Mouse (Mus musculus) embryonic facial prominence, embryonic 13.5 days (tissue): Measurements from ENCODE around the gene Olfr582. TPM values are rescaled to one million over a fixed set of nuclear protein-coding genes. Genes with fewer than 3 reads are reported as not detected.

Experiments
- ATAC-seq: fragments of 200-750 bp; cut with Nextera tagmentation; 2 replicates; pipeline ENCODE4 v1.8.0; 2017; ENCODE audit warnings: low read depth; ENCODE audit not compliant: insufficient number of reproducible peaks, insufficient read depth, low FRiP score, low TSS enrichment
- H3K27ac ChIP-seq: fragments of 300-500 bp; sonication (generic); 2 replicates; pipeline ENCODE4 v1.5.1; 2015; ENCODE audit warnings: moderate library complexity, mild to moderate bottlenecking, inconsistent platforms
- H3K27me3 ChIP-seq: fragments of 300-500 bp; sonication (generic); 2 replicates; pipeline ENCODE4 v1.6.1; 2015; ENCODE audit warnings: mild to moderate bottlenecking, inconsistent platforms
- H3K36me3 ChIP-seq: fragments of 300-500 bp; sonication (generic); 2 replicates; pipeline ENCODE4 v1.6.1; 2015; ENCODE audit warnings: mild to moderate bottlenecking, inconsistent platforms
- H3K4me1 ChIP-seq: fragments of 300-500 bp; sonication (generic); 2 replicates; pipeline ENCODE4 v1.6.1; 2015; ENCODE audit warnings: inconsistent platforms
- H3K4me2 ChIP-seq: fragments of 300-500 bp; sonication (generic); 2 replicates; pipeline ENCODE4 v1.6.1; 2015; ENCODE audit warnings: moderate library complexity, mild to moderate bottlenecking, inconsistent platforms
- H3K4me3 ChIP-seq: fragments of 300-500 bp; sonication (generic); 2 replicates; pipeline ENCODE4 v1.5.1; 2015; ENCODE audit warnings: mild to moderate bottlenecking, inconsistent platforms
- H3K9ac ChIP-seq: fragments of 300-500 bp; sonication (generic); 2 replicates; pipeline ENCODE4 v1.6.1; 2015; ENCODE audit warnings: mild to moderate bottlenecking, inconsistent platforms
- H3K9me3 ChIP-seq: fragments of 300-500 bp; sonication (generic); 2 replicates; pipeline ENCODE4 v1.6.1; 2016; ENCODE audit warnings: inconsistent platforms
- WGBS: fragments of 180-500 bp; shearing (Covaris S2); methylation state at CpG from one replicate; pipeline ENCODE4 v1.1.7; 2015; ENCODE audit warnings: mixed read lengths; 5-methylcytosine and 5-hydroxymethylcytosine counted together
- polyA plus RNA-seq: library from polyadenylated mRNA; unstranded; fragments of >200 nt; fragmentation: Nextera tagmentation; extraction: Ambion mirVana; gene quantifications from 2 replicates; pipeline ENCODE4 v1.2.1, GENCODE M21; 2015

The Olfr582 gene
- polyA plus RNA-seq = not detected in 2 replicates

DNA sequence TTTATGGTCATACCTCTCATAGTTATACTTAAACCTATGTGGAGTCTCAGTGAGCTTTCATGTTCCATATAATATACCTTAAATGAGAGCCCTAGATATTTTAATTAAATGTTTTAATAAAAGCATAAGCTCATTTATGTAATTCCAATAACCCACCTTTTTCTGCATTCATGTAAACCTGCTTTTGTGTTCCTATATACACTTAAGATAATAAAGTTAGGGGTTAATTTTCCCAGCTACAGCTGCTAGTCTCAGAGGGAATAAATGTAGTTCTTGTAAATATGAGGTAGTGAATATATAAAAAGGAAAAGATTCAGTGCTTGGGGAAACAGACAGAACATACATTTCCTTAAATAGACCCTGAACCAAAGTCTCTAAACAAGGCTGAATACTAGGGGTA, at the start of gene Olfr582:
Gene Olfr582 (plus strand): TSS at position 301 of the 400 bp plus-strand sequence.
- no peak within 1 kb of the TSS for H3K9ac ChIP-seq
- no peaks in the 10 kb centered on the region for H3K36me3 ChIP-seq
- no peaks in the 10 kb centered on the region for H3K9me3 ChIP-seq
- no peak within 1 kb of the TSS for H3K4me3 ChIP-seq
- H3K4me2 ChIP-seq = no peak within 1 kb of the TSS
- no peaks in the 10 kb centered on the region for H3K4me1 ChIP-seq
- no peak for ATAC-seq
- H3K27me3 ChIP-seq = no peaks in the 10 kb centered on the region
- no peak within 1 kb of the TSS for H3K27ac ChIP-seq

DNA sequence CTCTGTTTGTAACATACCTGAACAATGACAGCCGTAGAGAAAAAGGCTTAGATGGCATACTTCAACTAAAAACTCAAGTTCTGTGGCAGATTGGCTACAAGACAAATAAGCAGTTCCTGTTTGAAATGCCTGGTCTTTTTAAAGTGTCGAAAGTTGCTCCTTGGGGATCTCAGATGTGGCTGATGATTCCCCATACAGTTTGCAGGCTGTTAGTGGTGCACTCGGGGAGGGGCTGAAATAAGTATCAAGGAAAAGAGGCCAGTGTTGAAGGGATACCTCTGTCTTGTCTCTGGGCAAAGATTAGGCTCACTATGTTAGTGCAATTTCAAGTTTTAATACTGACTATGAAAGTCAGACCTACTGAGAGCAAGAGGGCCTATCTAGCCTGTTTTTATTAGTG, 48.6 kb upstream of the Olfr582 start, which contains the start of gene Olfr578:
Gene Olfr578 (minus strand): TSS at position 101 of the 400 bp plus-strand sequence.
- H3K9ac ChIP-seq = no peak within 1 kb of the TSS
- no peak within 1 kb of the TSS for H3K4me2 ChIP-seq
- H3K27me3 ChIP-seq = no peaks in the 10 kb centered on the region
- H3K4me3 ChIP-seq = no peak within 1 kb of the TSS
- H3K4me1 ChIP-seq = no peaks in the 10 kb centered on the region
- ATAC-seq = no peak
- 60% methylated on average over 3 of the region's 3 CpGs for WGBS
- H3K36me3 ChIP-seq = no peaks in the 10 kb centered on the region
- H3K27ac ChIP-seq = no peak within 1 kb of the TSS
- no peaks in the 10 kb centered on the region for H3K9me3 ChIP-seq

GRCm38 (mm10) chr7:103051000-103051399, 13.2 kb downstream of the Olfr582 start, which contains the start of gene Olfr583:
TSS of gene Olfr583 (plus strand) at chr7:103051300.
- no peaks in the 10 kb centered on the region for H3K27me3 ChIP-seq
- ATAC-seq = no peak
- no peak within 1 kb of the TSS for H3K27ac ChIP-seq
- WGBS = 92% methylated on average over 1 of the region's 1 CpGs
- no peak within 1 kb of the TSS for H3K4me3 ChIP-seq
- H3K9ac ChIP-seq = no peak within 1 kb of the TSS
- H3K9me3 ChIP-seq = no peaks in the 10 kb centered on the region
- no peaks in the 10 kb centered on the region for H3K36me3 ChIP-seq
- no peak within 1 kb of the TSS for H3K4me2 ChIP-seq
- no peaks in the 10 kb centered on the region for H3K4me1 ChIP-seq

GRCm38 (mm10) chr7:103081585-103081984, 43.8 kb downstream of the Olfr582 start, which contains the start of gene Olfr584:
TSS of gene Olfr584 (plus strand) at chr7:103081885.
- H3K4me1 ChIP-seq = no peaks in the 10 kb centered on the region
- H3K27ac ChIP-seq = no peak within 1 kb of the TSS
- H3K9ac ChIP-seq = no peak within 1 kb of the TSS
- H3K4me3 ChIP-seq = no peak within 1 kb of the TSS
- H3K9me3 ChIP-seq = peaks cover 9% of the 10 kb centered on the region; the same call in 1 of the 2 replicates
- H3K4me2 ChIP-seq = no peak within 1 kb of the TSS
- WGBS = 81% methylated on average over 1 of the region's 1 CpGs
- no peaks in the 10 kb centered on the region for H3K36me3 ChIP-seq
- no peak for ATAC-seq
- H3K27me3 ChIP-seq = no peaks in the 10 kb centered on the region

Other genes starting within 250 kb of the Olfr582 start
- not detected in 2 replicates for gene Olfr564, start 234.5 kb upstream of the Olfr582 start, polyA plus RNA-seq
- not detected in 2 replicates for gene Olfr566, start 179.3 kb upstream of the Olfr582 start, polyA plus RNA-seq
- gene Olfr568, start 160.9 kb upstream of the Olfr582 start, polyA plus RNA-seq = 0.45 TPM in 1 of 2 replicates, not detected in the other
- gene Olfr569, start 147.1 kb upstream of the Olfr582 start, polyA plus RNA-seq = not detected in 2 replicates
- not detected in 2 replicates for gene Olfr570, start 143.4 kb upstream of the Olfr582 start, polyA plus RNA-seq
- gene Olfr571, start 120.5 kb upstream of the Olfr582 start, polyA plus RNA-seq = 0.15 and 0.33 TPM in 2 replicates
- not detected in 2 replicates for gene Olfr572, start 113.6 kb upstream of the Olfr582 start, polyA plus RNA-seq
- not detected in 2 replicates for gene Olfr573-ps1, start 95.4 kb upstream of the Olfr582 start, polyA plus RNA-seq
- gene Olfr574, start 89.6 kb upstream of the Olfr582 start, polyA plus RNA-seq = not detected in 2 replicates
- not detected in 2 replicates for gene Olfr575, start 79.2 kb upstream of the Olfr582 start, polyA plus RNA-seq
- not detected in 2 replicates for gene Olfr576, start 75.4 kb upstream of the Olfr582 start, polyA plus RNA-seq
- not detected in 2 replicates for gene Olfr577, start 62.1 kb upstream of the Olfr582 start, polyA plus RNA-seq
- gene Olfr578, start 48.7 kb upstream of the Olfr582 start, polyA plus RNA-seq = not detected in 2 replicates
- not detected in 2 replicates for gene Olfr583, start 13.3 kb downstream of the Olfr582 start, polyA plus RNA-seq
- not detected in 2 replicates for gene Olfr584, start 43.9 kb downstream of the Olfr582 start, polyA plus RNA-seq
- gene Olfr585, start 59.7 kb downstream of the Olfr582 start, polyA plus RNA-seq = not detected in 2 replicates
- gene Olfr586, start 87.6 kb downstream of the Olfr582 start, polyA plus RNA-seq = not detected in 2 replicates
- gene Olfr588-ps1, start 102.9 kb downstream of the Olfr582 start, polyA plus RNA-seq = not detected in 2 replicates
- not detected in 2 replicates for gene Olfr589, start 118.3 kb downstream of the Olfr582 start, polyA plus RNA-seq
- not detected in 2 replicates for gene Olfr591, start 140.3 kb downstream of the Olfr582 start, polyA plus RNA-seq
- not detected in 2 replicates for gene Olfr592, start 146.8 kb downstream of the Olfr582 start, polyA plus RNA-seq
- gene Olfr593, start 173.8 kb downstream of the Olfr582 start, polyA plus RNA-seq = not detected in 2 replicates
- 0.20 TPM in 1 of 2 replicates, not detected in the other for gene Olfr594, start 179.0 kb downstream of the Olfr582 start, polyA plus RNA-seq
- gene Usp17ld, start 214.5 kb downstream of the Olfr582 start, polyA plus RNA-seq = not detected in 2 replicates